Mouse (Mus musculus) left cerebral cortex, adult 11 months (tissue): ENCODE data around the gene Zfp513.
A peak's percentile ranks its signal among the peaks of the same experiment; 100 is the strongest.

Experiments used
- DNase-seq: peaks from one replicate; pipeline ENCODE4 v3.0.0; 2022; ENCODE audit warnings: low spot score

Zfp513 gene

GRCm38 (mm10) chr5:31164878-31165277, 37.2 kb downstream of the Zfp513 start:
- no peak for DNase-seq

- no peak for DNase-seq
Measured at GRCm38 (mm10) chr5:31162462-31162861, 39.6 kb downstream of the Zfp513 start.

DNA sequence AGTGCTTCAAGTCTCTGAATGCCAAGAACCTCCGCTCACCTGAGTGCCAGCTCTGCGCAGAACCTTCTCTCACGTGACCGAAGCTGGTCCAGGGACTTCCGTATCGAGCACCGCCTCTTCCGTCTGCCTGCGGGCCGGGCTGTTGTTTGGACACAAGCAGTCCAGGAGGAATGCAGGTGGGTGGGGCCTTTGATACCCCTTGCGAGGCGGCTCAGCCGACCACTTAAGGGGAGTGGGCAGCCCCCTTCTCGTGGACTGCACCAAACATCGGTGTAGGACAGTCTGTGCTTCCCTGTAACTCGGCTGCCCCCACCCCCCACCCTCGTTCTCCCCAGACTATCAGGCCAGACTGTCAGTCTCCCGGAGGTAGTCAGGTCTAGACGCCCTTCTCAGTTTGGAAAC, 48.0 kb downstream of the Zfp513 start, which contains the start of gene Mpv17:
Gene Mpv17, minus strand, starts transcription at position 100 of the 402 bp plus-strand sequence.
- DNase-seq: peak; percentile 86

DNA sequence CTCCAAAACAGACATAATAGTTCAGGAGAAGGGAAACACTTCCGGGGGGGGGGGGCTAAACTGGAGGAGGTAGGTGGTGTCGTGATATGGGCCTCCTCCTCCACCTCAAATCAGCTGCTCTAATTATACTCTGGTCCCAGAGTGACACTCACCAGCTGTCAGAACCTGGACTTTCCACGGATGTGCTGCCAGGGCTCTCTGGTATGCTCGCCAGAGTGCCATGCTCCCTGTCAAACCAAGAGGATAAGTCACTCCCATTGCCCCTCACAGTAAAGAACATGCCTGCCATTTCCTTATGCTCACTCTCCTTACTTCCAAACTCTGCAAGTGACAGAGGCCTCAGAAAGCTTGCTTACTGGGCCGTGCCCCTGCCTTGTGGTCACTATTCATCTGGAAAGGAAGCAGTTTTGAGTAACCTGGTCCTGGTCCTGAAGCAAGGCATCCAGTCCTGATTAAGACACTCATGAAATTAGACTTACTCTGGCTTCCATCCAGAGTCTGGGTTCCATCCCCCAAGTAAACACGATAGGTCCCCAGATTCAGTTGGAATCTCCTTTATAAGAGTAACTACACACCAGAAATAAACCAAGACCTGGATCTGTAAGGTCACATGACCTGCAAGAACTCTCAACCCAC, 48.5 kb downstream of the Zfp513 start:
- no peak for DNase-seq

DNA sequence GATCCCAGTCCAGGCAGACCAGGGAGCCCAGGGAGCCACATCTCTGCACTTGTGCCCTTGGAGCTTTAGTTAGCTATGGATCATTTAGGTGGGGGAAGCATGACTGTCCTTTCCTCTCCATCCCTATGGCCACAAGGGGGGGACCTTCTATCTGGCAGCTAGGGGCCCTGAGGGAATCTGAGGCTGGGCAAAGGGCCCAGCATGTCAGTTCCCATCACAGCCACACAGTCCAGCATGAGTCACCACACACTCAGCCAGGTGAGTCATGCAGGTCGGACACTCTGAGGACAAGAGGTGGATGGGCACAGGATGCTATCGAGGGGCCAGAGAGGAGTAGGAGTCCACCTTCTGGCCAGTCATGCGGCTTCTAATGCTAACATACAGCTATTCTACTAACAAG, 50.4 kb downstream of the Zfp513 start:
- no peak for DNase-seq

DNA sequence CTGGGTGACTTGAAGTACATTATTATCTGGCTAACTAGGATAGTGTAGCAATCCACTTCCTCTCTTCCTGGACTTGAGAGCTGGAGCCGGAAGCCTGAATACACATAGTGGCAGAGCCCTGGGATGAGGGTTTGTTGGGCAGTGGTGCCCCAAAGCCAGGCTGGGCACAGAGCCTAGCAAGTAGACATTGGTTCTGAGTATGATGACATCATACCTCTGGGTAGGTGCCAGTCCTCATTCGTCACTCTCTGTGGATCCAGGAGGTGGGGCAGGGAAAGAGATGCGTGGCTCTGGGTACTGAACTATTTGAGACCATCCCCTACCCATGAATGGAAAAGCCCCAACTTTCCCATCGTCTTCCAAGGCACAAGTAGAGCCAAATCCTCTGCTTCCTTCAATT, 52.3 kb downstream of the Zfp513 start:
- no peak for DNase-seq
